Mouse (Mus musculus): ENCODE measurements around the gene Ttc7b. TPM values are rescaled to one million over a fixed set of nuclear protein-coding genes. Genes with fewer than 3 reads are reported as not detected.

Gene Ttc7b
- total RNA-seq, 2 experiments from 2014 or later, result 78.9 to 81.0 TPM

- DNase-seq (ENCODE audit: low spot score), result no peak
Measured at GRCm38 (mm10) chr12:100273033-100273432, 247.6 kb downstream of the Ttc7b start.

GRCm38 (mm10) chr12:100269967-100270662, 250.5 kb downstream of the Ttc7b start:
- intact Hi-C loops (cut with DNase I), result loop anchor here (5.0 kb wide), 1 partner anchor 37 kb away; no protein-coding TSS in a partner anchor
- DNase-seq (ENCODE audit: low spot score), result no peak

More at GRCm38 (mm10) chr12:100273033-100273432, 247.6 kb downstream of the Ttc7b start:
- intact Hi-C loops (cut with DNase I), result loop anchor here (5.0 kb wide), 1 partner anchor 34 kb away; no protein-coding TSS in a partner anchor

DNA sequence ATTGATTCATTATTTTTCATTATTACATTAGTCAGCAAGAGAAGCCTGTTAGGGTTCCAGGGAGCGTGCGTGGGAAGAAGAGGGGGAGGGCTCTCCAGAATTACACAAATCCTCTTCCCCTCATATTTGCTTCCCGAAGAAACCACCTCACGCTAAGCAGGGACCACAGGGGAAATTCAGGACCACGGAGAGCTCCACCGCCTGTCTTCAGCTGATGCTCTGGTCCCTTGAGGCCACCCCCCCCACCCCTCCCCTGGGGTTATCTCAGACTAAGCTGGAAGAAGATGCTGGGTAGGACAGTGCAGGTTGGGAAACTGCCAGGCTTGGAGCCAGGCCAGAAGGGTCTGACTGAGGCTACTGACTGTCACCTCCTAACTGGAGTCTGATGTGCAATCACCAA, 252.6 kb downstream of the Ttc7b start:
- intact Hi-C loops (cut with DNase I), result no loop called here
- no peak for DNase-seq (ENCODE audit: low spot score)

- intact Hi-C loops (cut with DNase I), result no loop called here
- peak; percentile 58 for DNase-seq (ENCODE audit: low spot score)
Measured at GRCm38 (mm10) chr12:100265546-100266309, 254.9 kb downstream of the Ttc7b start.

DNA sequence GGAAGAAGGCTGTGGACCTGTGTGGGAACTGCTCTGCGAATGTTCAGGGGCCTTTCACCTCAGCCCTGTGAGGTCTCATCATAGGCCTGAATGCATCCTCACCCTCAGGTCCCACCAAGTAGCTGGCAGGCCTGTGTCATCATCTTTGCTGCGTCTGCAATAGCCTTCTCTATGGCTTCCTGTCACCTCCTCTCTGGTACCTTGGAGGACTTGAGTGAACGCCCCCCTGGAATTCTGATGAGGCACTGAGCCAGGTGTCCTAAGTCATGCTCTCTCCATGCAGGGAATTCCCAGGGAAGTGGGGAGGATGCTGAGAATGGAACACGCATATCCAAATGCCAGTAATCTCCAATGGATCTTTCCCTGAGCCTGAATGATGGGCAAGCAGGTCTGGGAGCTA, 255.7 kb downstream of the Ttc7b start:
- DNase-seq (ENCODE audit: low spot score), result no peak
- intact Hi-C loops (cut with DNase I), result no loop called here

DNA sequence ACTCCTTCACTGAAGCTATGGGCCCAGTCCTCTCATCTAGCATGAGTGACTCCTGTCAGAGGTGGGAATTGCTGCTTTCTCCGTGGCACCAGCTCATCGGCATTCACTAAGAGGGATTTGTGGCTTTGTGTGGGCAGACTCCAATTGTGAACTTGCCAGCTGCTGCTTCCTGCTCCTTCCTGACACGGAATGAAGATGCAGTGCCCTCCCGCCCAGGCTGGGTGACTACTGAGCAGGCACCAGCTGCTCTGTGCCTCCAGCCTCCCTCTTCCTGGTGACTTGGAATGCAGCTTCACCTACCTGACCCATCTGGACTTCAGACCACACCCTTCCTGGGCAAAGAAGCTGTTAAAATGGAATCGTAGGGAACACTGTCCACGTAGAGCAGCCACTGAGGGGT, 257.8 kb downstream of the Ttc7b start:
- intact Hi-C loops (cut with DNase I), result no loop called here
- DNase-seq (ENCODE audit: low spot score), result no peak

DNA sequence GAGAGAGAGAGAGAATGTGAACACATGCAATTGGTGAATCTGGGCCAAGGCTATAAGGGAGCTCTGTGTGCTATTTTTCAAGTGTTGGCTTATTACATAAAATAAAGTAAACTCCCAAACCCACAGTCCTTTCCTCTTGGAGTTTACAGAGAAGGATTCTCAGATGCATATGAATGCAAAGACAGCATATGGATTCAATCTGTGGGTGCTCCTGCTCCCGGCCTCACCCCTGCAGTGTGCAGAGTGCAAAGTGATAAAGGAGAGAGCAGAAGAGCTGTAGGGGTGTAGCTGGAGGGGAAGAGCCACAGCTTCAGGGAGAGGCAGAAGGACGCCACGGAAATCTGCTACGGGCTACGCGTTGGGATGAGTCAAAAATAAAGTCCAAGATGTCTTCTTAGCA, 258.9 kb downstream of the Ttc7b start:
- intact Hi-C loops (cut with DNase I), result no loop called here
- DNase-seq (ENCODE audit: low spot score), result no peak

GRCm38 (mm10) chr12:100260151-100260550, 260.5 kb downstream of the Ttc7b start:
- intact Hi-C loops (cut with DNase I), result no loop called here
- DNase-seq (ENCODE audit: low spot score), result no peak

DNA sequence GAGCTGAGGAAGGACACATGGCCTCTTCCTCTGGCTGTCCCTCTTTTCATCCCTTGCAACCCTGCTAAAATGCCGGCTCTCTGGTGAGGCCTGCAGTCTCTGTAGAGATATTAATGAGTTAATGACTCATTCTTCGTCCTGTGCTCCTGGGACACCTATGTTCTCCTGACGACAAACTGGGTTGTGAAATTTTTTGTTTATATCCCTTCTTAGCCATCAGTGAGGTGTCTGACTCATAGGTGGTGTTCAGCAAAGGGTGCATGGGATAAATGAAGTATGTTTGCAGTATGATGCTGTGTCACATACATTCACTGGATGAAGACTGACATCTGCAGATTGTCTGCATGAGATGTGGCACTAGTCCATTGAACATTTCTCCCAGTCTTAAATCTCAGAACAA, 262.8 kb downstream of the Ttc7b start:
- no peak for DNase-seq (ENCODE audit: low spot score)
- intact Hi-C loops (cut with DNase I), result no loop called here

DNA sequence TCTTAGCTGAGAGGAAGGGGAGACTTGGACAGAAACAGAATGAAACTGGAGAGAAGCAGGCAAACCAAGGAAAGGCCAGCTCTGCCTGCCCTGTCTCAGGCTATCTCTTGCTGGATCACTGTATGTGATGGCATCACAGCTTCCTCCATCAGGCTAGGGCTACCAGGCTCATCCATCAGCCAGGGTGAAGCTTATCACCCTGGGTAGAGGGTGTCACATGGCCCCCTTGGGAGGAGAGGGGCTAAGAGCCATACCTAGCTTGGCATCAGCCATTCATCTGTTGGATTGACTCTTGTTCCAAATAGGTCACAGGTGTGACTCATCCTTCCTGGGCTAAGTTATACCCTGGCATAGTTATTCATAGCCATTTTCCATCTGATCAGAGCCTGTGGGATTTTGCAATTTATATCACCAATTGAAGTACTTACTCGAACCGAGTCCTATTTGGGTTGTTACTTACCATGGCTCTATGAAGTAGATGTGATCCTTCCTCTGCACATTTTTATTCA, 265.1 kb downstream of the Ttc7b start:
- intact Hi-C loops (cut with DNase I), result no loop called here

GRCm38 (mm10) chr12:100254471-100254870, 266.2 kb downstream of the Ttc7b start:
- intact Hi-C loops (cut with DNase I), result no loop called here
- DNase-seq (ENCODE audit: low spot score), result no peak

More for the DNA sequence above, 265.1 kb downstream of the Ttc7b start:
- DNase-seq (ENCODE audit: low spot score), result no peak

Other genes with a start within 250 kb of the Ttc7b start
- 10 to 100 TPM; 12.9 to 14.7 TPM for gene Rps6ka5, start 206.2 kb upstream of the Ttc7b start, total RNA-seq (2021)

All from heart, postnatal 25 days (tissue).